Mouse (Mus musculus) hindbrain, embryonic 10.5 days (tissue): Measurements from ENCODE around the gene Nr3c2. TPM values are rescaled to one million over a fixed set of nuclear protein-coding genes. Genes with fewer than 3 reads are reported as not detected.

Experiments
- DNase-seq: peaks from one replicate; pipeline ENCODE4 v3.0.0-alpha.2; 2017; ENCODE audit warnings: low spot score
- H3K27ac ChIP-seq: fragments of 300-500 bp; sonication (generic); 2 replicates; pipeline ENCODE4 v1.5.1; 2016; ENCODE audit warnings: mild to moderate bottlenecking, moderate library complexity
- H3K27me3 ChIP-seq: fragments of 300-500 bp; sonication (generic); 2 replicates; pipeline ENCODE4 v1.6.1; 2016; ENCODE audit warnings: mild to moderate bottlenecking; ENCODE audit not compliant: poor library complexity, insufficient read depth, severe bottlenecking
- H3K36me3 ChIP-seq: fragments of 300-500 bp; sonication (generic); 2 replicates; pipeline ENCODE4 v1.6.1; 2016; ENCODE audit warnings: mild to moderate bottlenecking, moderate library complexity
- H3K4me1 ChIP-seq: fragments of 300-500 bp; sonication (generic); replicated peaks from 2 replicates; pipeline ENCODE4 v1.6.1; 2016; ENCODE audit warnings: mild to moderate bottlenecking
- H3K4me3 ChIP-seq: fragments of 300-500 bp; sonication (generic); 2 replicates; pipeline ENCODE4 v1.5.1; 2016; ENCODE audit warnings: mild to moderate bottlenecking, moderate library complexity
- H3K9me3 ChIP-seq: fragments of 300-500 bp; sonication (generic); 2 replicates; pipeline ENCODE4 v1.6.1; 2016; ENCODE audit warnings: mild to moderate bottlenecking, moderate library complexity
- WGBS: fragments of 180-500 bp; shearing (Covaris S2); methylation state at CpG from one replicate; pipeline ENCODE4 v1.1.7; 2016; 5-methylcytosine and 5-hydroxymethylcytosine counted together
- polyA plus RNA-seq: library from polyadenylated mRNA; unstranded; fragments of >200 nt; fragmentation: Nextera tagmentation; extraction: Ambion mirVana; gene quantifications from 2 replicates; pipeline ENCODE4 v1.2.1, GENCODE M21; 2016

The Nr3c2 gene
- polyA plus RNA-seq, 1 experiment from 2014 or later = 0.72 TPM

- H3K4me3 ChIP-seq = no peak overlapping the region
- WGBS = 90% methylated on average over 5 of the region's 5 CpGs
- no peak for DNase-seq
- H3K9me3 ChIP-seq = no peaks in the 10 kb centered on the region
- H3K27me3 ChIP-seq = no peaks in the 10 kb centered on the region
- H3K36me3 ChIP-seq = no peaks in the 10 kb centered on the region
- no peaks in the 10 kb centered on the region for H3K4me1 ChIP-seq
- no peak overlapping the region for H3K27ac ChIP-seq
Measured at GRCm38 (mm10) chr8:77046217-77046616, 147.0 kb downstream of the Nr3c2 start.

GRCm38 (mm10) chr8:77046731-77047130, 147.5 kb downstream of the Nr3c2 start:
- no peaks in the 10 kb centered on the region for H3K27me3 ChIP-seq
- no peak overlapping the region for H3K4me3 ChIP-seq
- H3K36me3 ChIP-seq = no peaks in the 10 kb centered on the region
- no peak overlapping the region for H3K27ac ChIP-seq
- H3K9me3 ChIP-seq = no peaks in the 10 kb centered on the region
- WGBS = 82% methylated on average over 3 of the region's 3 CpGs
- no peak for DNase-seq
- no peaks in the 10 kb centered on the region for H3K4me1 ChIP-seq

GRCm38 (mm10) chr8:77051399-77052275, 152.4 kb downstream of the Nr3c2 start:
- Histone ChIP-seq H3K9me3 (no peaks in the 10 kb centered on the region), H3K36me3 (no peaks in the 10 kb centered on the region), H3K27me3 (no peaks in the 10 kb centered on the region), H3K4me1 (no peaks in the 10 kb centered on the region), H3K4me3 (no peak overlapping the region), H3K27ac (no peak overlapping the region)
- DNase-seq = no peak
- WGBS = 89% methylated on average over 10 of the region's 10 CpGs

DNA sequence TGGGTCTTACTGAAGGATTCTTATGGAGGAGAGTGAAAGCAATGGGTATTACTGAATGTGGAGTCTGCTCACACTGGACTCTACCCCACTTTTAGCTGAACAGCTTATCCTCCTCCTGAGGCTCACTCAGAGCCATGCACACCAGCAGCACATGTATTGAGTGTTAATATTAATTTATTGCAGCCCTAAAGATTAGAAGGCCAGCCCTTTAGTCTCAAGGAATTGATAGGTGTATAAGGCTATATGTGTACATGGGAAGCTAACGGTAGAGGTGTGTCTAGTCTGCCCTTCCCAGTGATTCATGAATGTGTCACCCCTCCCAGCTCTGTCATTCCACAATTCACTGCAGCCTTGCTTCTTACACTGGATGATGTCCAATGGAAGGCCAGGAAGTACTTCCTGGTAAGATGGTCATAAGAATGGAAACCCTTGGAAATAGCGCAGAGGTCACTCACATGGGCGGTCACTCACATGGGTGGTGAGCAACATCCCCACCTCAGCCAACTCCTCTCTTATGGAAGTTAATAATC, 156.3 kb downstream of the Nr3c2 start:
- no peaks in the 10 kb centered on the region for H3K27me3 ChIP-seq
- H3K36me3 ChIP-seq = no peaks in the 10 kb centered on the region
- no peaks in the 10 kb centered on the region for H3K4me1 ChIP-seq
- WGBS = 92% methylated on average over 3 of the region's 3 CpGs
- H3K27ac ChIP-seq = no peak overlapping the region
- no peak overlapping the region for H3K4me3 ChIP-seq
- no peaks in the 10 kb centered on the region for H3K9me3 ChIP-seq
- no peak for DNase-seq

DNA sequence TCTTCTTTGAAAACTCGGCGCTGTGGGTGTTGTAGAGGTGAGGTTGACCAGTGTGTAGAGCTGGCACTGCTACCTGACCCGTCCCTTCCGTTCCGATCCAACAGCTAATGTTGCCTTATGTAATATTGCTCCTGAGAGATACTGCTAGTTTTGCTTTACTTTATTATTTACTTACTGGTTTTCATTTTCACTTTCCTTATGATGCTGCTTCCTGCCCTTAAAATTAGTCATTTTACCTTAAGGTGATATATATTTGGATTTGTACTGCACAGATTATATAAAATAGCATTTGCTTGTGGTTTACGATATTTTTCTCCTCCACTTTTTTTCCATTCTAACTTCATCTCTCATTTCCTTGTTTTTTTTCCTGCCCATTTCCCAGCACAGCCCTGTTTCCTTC, 157.6 kb downstream of the Nr3c2 start:
- Histone ChIP-seq H3K27me3 (no peaks in the 10 kb centered on the region), H3K4me1 (no peaks in the 10 kb centered on the region), H3K9me3 (no peaks in the 10 kb centered on the region), H3K4me3 (no peak overlapping the region), H3K27ac (no peak overlapping the region), H3K36me3 (no peaks in the 10 kb centered on the region)
- WGBS = 94% methylated on average over 6 of the region's 6 CpGs
- DNase-seq = no peak

GRCm38 (mm10) chr8:77082687-77083086, 183.4 kb downstream of the Nr3c2 start:
- DNase-seq = no peak

DNA sequence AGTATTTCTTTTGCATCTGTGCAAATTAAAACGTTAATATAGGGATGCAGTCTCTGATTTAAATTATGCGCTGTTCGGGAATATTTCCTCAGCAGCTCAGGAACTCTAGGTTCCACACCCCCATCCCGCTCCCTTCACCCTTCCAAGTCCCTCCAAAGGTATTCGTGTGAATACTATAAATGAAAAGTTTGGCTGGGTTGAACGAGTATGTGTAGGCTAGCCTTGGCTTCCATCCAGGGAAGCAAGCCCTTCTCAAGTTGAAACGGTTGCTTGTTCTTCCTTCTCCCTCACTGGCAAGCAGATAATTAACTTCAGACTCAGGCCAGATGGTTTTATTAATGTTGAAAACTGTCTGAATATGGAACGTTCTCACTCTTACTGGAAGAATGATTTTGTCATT, 186.8 kb downstream of the Nr3c2 start:
- Histone ChIP-seq H3K27me3 (no peaks in the 10 kb centered on the region), H3K4me3 (no peak overlapping the region), H3K9me3 (no peaks in the 10 kb centered on the region), H3K27ac (no peak overlapping the region), H3K4me1 (no peaks in the 10 kb centered on the region), H3K36me3 (no peaks in the 10 kb centered on the region)
- DNase-seq = no peak
- 88% methylated on average over 8 of the region's 8 CpGs for WGBS

More at GRCm38 (mm10) chr8:77082687-77083086, 183.4 kb downstream of the Nr3c2 start:
- H3K4me3 ChIP-seq = no peak overlapping the region
- no peaks in the 10 kb centered on the region for H3K9me3 ChIP-seq
- H3K27ac ChIP-seq = no peak overlapping the region
- no peaks in the 10 kb centered on the region for H3K27me3 ChIP-seq
- H3K4me1 ChIP-seq = no peaks in the 10 kb centered on the region
- WGBS = 91% methylated on average over 4 of the region's 4 CpGs
- no peaks in the 10 kb centered on the region for H3K36me3 ChIP-seq

DNA sequence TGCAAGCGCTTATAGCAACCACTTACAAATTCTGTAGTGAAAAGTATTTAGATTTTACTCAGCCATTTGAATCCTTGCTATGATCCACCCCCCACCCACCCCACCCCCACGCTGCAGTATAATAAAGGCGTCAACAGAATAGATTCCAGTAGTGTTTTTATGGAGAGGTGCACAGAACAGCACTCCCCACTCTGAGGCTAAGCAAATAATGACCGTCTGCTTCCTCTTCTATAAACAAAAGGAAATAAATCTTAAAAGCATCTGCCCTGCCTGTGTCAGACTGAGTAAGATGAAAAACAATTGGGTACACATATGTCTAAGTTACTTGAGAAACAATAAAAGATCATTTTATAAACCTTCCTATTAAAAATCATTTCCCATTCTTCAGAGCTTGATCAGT, 197.5 kb downstream of the Nr3c2 start:
- Histone ChIP-seq H3K4me1 (no peaks in the 10 kb centered on the region), H3K27me3 (no peaks in the 10 kb centered on the region), H3K36me3 (no peaks in the 10 kb centered on the region), H3K4me3 (no peak overlapping the region), H3K9me3 (no peaks in the 10 kb centered on the region), H3K27ac (no peak overlapping the region)
- WGBS = 69% methylated on average over 4 of the region's 4 CpGs
- no peak for DNase-seq

DNA sequence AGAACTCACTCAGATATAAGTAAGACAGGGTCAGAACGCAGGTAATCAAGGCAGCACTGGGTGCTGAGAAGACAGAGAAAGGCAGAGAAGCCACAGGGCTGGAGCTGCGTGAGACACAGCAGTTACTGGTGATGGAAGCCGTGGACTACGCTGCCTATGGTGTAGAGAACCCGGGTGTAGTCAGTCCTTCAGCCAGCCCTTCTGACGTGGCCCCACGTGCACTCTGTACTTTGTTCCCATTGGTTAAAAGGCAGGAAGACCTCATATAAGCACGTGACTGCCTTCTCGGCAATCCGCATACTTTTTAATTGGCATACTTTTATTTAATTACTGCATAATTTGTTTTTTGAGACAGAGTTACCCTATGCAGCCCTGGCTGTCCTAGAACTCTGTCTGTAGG, 198.9 kb downstream of the Nr3c2 start:
- Histone ChIP-seq H3K36me3 (no peaks in the 10 kb centered on the region), H3K9me3 (no peaks in the 10 kb centered on the region), H3K4me1 (no peaks in the 10 kb centered on the region), H3K4me3 (no peak overlapping the region), H3K27me3 (no peaks in the 10 kb centered on the region), H3K27ac (no peak overlapping the region)
- whole genome bisulfite sequencing = 84% methylated on average over 10 of the region's 10 CpGs
- no peak for DNase-seq

GRCm38 (mm10) chr8:77100370-77100769, 201.1 kb downstream of the Nr3c2 start:
- no peak overlapping the region for H3K27ac ChIP-seq
- no peak overlapping the region for H3K4me3 ChIP-seq
- H3K9me3 ChIP-seq = no peaks in the 10 kb centered on the region
- no peaks in the 10 kb centered on the region for H3K36me3 ChIP-seq
- no peaks in the 10 kb centered on the region for H3K4me1 ChIP-seq
- DNase-seq = no peak
- WGBS = 87% methylated on average over 2 of the region's 2 CpGs
- H3K27me3 ChIP-seq = no peaks in the 10 kb centered on the region

GRCm38 (mm10) chr8:77102879-77103278, 203.6 kb downstream of the Nr3c2 start:
- H3K27me3 ChIP-seq = no peaks in the 10 kb centered on the region
- H3K4me3 ChIP-seq = no peak overlapping the region
- H3K27ac ChIP-seq = no peak overlapping the region
- no peaks in the 10 kb centered on the region for H3K36me3 ChIP-seq
- H3K9me3 ChIP-seq = no peaks in the 10 kb centered on the region
- H3K4me1 ChIP-seq = no peaks in the 10 kb centered on the region
- 95% methylated on average over 7 of the region's 7 CpGs for WGBS
- DNase-seq = no peak

GRCm38 (mm10) chr8:77112719-77113118, 213.5 kb downstream of the Nr3c2 start:
- Histone ChIP-seq H3K9me3 (no peaks in the 10 kb centered on the region), H3K27me3 (no peaks in the 10 kb centered on the region), H3K4me1 (no peaks in the 10 kb centered on the region), H3K4me3 (no peak overlapping the region), H3K27ac (no peak overlapping the region), H3K36me3 (no peaks in the 10 kb centered on the region)
- 92% methylated on average over 2 of the region's 2 CpGs for WGBS
- DNase-seq = no peak

DNA sequence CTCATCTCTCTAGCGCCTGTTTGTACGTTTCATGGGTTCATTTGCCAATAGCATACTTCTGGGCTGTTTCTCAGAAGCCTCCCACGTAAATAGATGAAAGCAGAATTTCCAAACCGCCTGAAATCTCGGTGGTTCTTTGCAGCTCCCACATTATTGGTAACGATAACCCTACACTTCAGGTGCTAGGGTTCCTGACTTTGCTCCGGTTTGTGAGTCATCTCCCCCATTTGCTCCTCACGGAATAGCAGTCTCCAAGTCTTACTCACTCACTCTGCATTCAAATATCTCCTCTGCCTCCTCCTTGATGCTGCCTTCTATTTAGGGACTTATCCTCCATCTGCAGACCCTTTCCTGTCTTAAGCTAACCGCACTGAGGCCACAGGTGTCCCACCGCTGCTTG, 215.5 kb downstream of the Nr3c2 start:
- no peak for DNase-seq
- H3K9me3 ChIP-seq = no peaks in the 10 kb centered on the region
- H3K4me3 ChIP-seq = no peak overlapping the region
- H3K36me3 ChIP-seq = no peaks in the 10 kb centered on the region
- no peaks in the 10 kb centered on the region for H3K27me3 ChIP-seq
- 90% methylated on average over 10 of the region's 10 CpGs for WGBS
- no peak overlapping the region for H3K27ac ChIP-seq
- no peaks in the 10 kb centered on the region for H3K4me1 ChIP-seq
